Mouse (Mus musculus) CD4-positive, CD25-positive, alpha-beta regulatory T cell, adult 2 months (primary cell): Measurements from ENCODE around the gene Xxylt1.

Experiments
- DNase-seq: peaks from one replicate; pipeline ENCODE4 v3.0.0-alpha.2; 2012; ENCODE audit warnings: low read depth, low spot score

Gene Xxylt1

GRCm38 (mm10) chr16:30918866-30919265, 162.4 kb downstream of the Xxylt1 start:
- no peak for DNase-seq

GRCm38 (mm10) chr16:30916931-30917330, 164.3 kb downstream of the Xxylt1 start:
- no peak for DNase-seq

DNA sequence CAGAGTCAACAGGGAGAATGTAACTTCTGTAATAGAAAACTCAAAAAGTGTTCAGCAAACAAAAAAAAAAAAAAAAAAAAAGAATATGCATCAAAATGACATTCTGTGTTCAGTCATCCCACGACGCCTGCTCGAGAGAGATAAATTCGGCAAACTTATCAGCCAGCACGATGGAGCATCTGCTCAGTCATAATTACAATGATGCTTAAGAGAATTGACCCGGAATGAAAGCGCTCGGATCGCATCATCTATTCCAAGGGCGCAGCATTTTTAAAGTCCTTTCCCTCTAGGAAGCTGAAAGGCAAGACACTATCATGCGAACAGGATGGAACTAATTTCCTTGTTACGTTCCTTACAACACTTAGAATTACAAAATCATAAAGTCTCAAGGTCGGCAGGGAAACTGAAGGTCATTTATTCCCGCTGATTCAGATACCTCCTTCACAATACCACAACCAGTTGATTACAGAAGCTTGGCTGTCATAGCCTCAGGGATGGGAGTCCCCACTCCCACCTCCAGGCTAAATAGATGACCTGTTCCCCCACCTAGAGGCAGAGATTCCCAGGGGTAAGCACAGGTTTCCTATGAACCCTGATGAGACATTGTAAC, 165.5 kb downstream of the Xxylt1 start:
- no peak for DNase-seq
